Mouse (Mus musculus) spleen, adult 2 months (tissue): ENCODE data around the gene Cd5.

Source experiments
- CTCF ChIP-seq: fragments of 200-500 bp; IDR thresholded peaks from 2 replicates; pipeline ENCODE4 v1.5.1; 2011; ENCODE audit warnings: mild to moderate bottlenecking, inconsistent platforms; ENCODE audit not compliant: insufficient read depth, insufficient read length, insufficient replicate concordance; ENCODE audit errors: extremely low read depth
- POLR2A ChIP-seq: fragments of 200-500 bp; IDR thresholded peaks from 2 replicates; pipeline ENCODE4 v1.6.1; 2011; ENCODE audit warnings: low read depth, low read length, inconsistent platforms

DNA sequence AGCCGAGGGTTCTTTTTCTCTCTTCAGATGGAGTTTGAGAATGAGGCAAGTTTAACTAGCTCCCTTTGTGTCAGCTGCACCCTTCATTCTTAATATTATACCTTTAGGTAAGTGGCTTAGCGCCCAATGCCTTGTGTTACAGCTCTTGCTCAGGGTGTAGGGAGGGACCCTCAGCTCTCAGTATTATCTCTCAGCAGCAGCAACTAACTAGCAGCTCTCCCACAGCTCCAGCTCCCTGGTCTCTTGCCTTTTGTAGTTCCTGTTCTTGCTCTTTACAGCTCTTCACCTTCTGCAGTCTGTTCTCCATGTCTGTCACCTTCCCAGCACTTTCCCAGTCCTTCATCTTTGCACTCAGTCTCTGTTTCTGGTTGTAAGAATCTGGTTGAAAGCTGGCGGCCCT, 47.1 kb downstream of the Cd5 start:
- TF ChIP-seq POLR2A, result no peak
- no peak for TF ChIP-seq CTCF
